Mouse (Mus musculus) intestine, postnatal 0 days (tissue): ENCODE data around the gene Rapgefl1. TPM values are rescaled to one million over a fixed set of nuclear protein-coding genes. Genes with fewer than 3 reads are reported as not detected.

ENCODE experiments used
- ATAC-seq: fragments of 200-750 bp; cut with Nextera tagmentation; 2 replicates; pipeline ENCODE4 v1.8.0; 2017; ENCODE audit warnings: mild to moderate bottlenecking, moderate TSS enrichment, moderate library complexity
- H3K27ac ChIP-seq: fragments of 300-500 bp; sonication (generic); 2 replicates; pipeline ENCODE4 v1.5.1; 2014; ENCODE audit warnings: mild to moderate bottlenecking, low read depth, low read length, moderate library complexity
- H3K27me3 ChIP-seq: fragments of 300-500 bp; sonication (generic); replicated peaks from 2 replicates; pipeline ENCODE4 v1.6.1; 2014; ENCODE audit warnings: low read length, mixed read lengths; ENCODE audit not compliant: control insufficient read depth, insufficient read depth
- H3K36me3 ChIP-seq: fragments of 300-500 bp; sonication (generic); 2 replicates; pipeline ENCODE4 v1.6.1; 2014; ENCODE audit warnings: mild to moderate bottlenecking, moderate library complexity; ENCODE audit not compliant: control insufficient read depth, insufficient read depth
- H3K4me1 ChIP-seq: fragments of 300-500 bp; sonication (generic); replicated peaks from 2 replicates; pipeline ENCODE4 v1.6.1; 2014; ENCODE audit warnings: antibody characterized with exemption, low read length, mixed read lengths; ENCODE audit not compliant: control insufficient read depth, insufficient read depth
- H3K4me2 ChIP-seq: fragments of 300-500 bp; sonication (generic); replicated peaks from 2 replicates; pipeline ENCODE4 v1.6.1; 2014; ENCODE audit warnings: low read depth, mild to moderate bottlenecking, moderate library complexity
- H3K4me3 ChIP-seq: fragments of 300-500 bp; sonication (generic); 2 replicates; pipeline ENCODE4 v1.5.1; 2014; ENCODE audit warnings: low read depth, low read length
- H3K9ac ChIP-seq: fragments of 300-500 bp; sonication (generic); 2 replicates; pipeline ENCODE4 v1.6.1; 2014; ENCODE audit warnings: mild to moderate bottlenecking, low read depth, low read length
- H3K9me3 ChIP-seq: fragments of 300-500 bp; sonication (generic); 2 replicates; pipeline ENCODE4 v1.6.1; 2016; ENCODE audit warnings: mixed run types; ENCODE audit not compliant: control insufficient read depth
- CTCF ChIP-seq: sonication (generic); IDR thresholded peaks from 2 replicates; pipeline ENCODE4 v1.5.1; 2016; ENCODE audit warnings: low read depth, mild to moderate bottlenecking, control low read depth, antibody characterized with exemption, moderate library complexity
- WGBS: fragments of 180-500 bp; shearing (Covaris S2); extraction: QIAGEN DNeasy Blood & Tissue Kit; methylation state at CpG from one replicate; pipeline ENCODE4 v1.1.7; 2014; 5-methylcytosine and 5-hydroxymethylcytosine counted together
- polyA plus RNA-seq: library from polyadenylated mRNA; unstranded; fragments of >200 nt; fragmentation: Nextera tagmentation; extraction: Ambion mirVana; gene quantifications from 2 replicates; pipeline ENCODE4 v1.2.1, GENCODE M21; 2015

Rapgefl1 gene
- polyA plus RNA-seq, 1 experiment from 2014 or later = 0.69 TPM

DNA sequence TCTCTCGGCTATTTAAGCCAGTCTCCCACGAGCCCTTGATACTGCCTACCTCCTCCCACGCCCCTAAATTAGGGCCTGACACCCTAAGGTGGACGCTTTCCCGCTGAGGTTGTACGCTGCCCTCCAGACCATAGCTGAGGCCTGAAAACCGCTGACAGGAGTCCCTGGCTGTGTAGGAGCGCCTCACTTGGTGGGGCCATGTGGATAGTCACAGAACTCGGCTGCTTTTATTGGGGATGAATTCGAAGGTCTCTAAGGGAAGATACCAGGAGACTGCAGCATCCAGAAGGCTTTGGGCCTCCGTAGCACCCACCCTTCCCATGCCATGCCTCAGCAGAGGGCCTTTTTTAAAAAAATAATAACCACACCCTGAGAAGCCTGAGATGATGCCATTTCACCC is 1.3 kb downstream of the Rapgefl1 start:
- H3K36me3 ChIP-seq = peaks cover 7% of the 10 kb centered on the region
- 75% methylated on average over 11 of the region's 11 CpGs for WGBS
- no peak overlapping the region for H3K4me3 ChIP-seq
- no peak for TF ChIP-seq CTCF
- H3K9ac ChIP-seq = no peak overlapping the region
- no peaks in the 10 kb centered on the region for H3K27me3 ChIP-seq
- H3K27ac ChIP-seq = no peak overlapping the region
- no peak overlapping the region; the same call in 1 of the 2 replicates for H3K4me2 ChIP-seq
- no peak for ATAC-seq
- no peaks in the 10 kb centered on the region for H3K9me3 ChIP-seq
- 0 out of 2 replicates have a peak, but pooled peaks cover 3% of the 10 kb centered on the region for H3K4me1 ChIP-seq

DNA sequence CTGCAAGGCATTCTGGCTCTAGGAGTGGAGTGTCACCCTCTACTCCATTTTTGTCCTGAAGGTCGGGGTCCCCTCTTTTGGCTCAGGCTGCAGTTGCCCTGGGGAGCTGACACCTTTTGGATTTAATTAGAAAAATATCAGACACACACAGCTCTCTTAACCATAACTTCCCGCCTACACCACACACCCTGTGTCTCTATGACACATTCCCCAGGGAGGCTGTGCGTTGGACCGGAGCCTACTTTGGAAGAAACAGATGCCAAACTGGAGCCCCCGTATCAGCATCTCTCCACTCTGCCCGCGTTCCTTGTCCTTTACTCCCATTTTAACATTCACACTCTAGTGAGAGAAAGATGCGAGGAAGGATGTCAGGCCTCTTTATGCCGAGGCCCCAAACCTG is 1.9 kb downstream of the Rapgefl1 start:
- ATAC-seq = no peak
- Histone ChIP-seq H3K27me3 (no peaks in the 10 kb centered on the region), H3K4me2 (no peak overlapping the region), H3K27ac (no peak overlapping the region), H3K9me3 (no peaks in the 10 kb centered on the region), H3K4me3 (no peak overlapping the region), H3K36me3 (peaks cover under 1% of the 10 kb centered on the region), H3K9ac (no peak overlapping the region), H3K4me1 (0 out of 2 replicates have a peak, but pooled peaks cover 3% of the 10 kb centered on the region)
- TF ChIP-seq CTCF = no peak
- 87% methylated on average over 9 of the region's 9 CpGs for WGBS

DNA sequence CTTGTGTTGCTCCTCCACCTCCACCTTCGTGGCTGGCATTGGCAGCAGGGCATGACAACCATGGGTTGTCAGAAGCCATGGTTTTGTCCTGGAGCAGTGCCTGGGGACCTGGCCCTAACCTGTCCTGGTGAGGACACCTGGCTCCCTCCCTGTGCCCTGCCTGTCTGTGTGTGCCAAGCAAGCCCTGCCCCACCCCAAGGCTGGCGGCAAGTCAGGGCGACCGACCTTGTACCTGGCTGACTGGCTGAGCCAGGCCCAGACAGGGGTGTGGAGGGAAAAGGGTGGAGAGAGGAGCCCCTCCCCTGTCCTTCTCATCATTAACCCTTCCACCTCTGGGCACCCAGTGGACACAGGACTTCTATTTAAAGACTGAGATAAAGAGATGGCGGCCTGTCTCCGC is 2.8 kb downstream of the Rapgefl1 start:
- no peaks in the 10 kb centered on the region for H3K27me3 ChIP-seq
- no peak for TF ChIP-seq CTCF
- H3K36me3 ChIP-seq = no peaks in the 10 kb centered on the region
- no peaks in the 10 kb centered on the region for H3K9me3 ChIP-seq
- no peak overlapping the region for H3K4me3 ChIP-seq
- WGBS = 21% methylated on average over 6 of the region's 6 CpGs
- no peak overlapping the region for H3K9ac ChIP-seq
- H3K4me2 ChIP-seq = 0 out of 2 replicates have a peak overlapping the region, but pooled peaks have one; percentile 17
- H3K27ac ChIP-seq = no peak overlapping the region
- ATAC-seq = peak; percentile 81
- 0 out of 2 replicates have a peak, but pooled peaks cover 3% of the 10 kb centered on the region for H3K4me1 ChIP-seq

DNA sequence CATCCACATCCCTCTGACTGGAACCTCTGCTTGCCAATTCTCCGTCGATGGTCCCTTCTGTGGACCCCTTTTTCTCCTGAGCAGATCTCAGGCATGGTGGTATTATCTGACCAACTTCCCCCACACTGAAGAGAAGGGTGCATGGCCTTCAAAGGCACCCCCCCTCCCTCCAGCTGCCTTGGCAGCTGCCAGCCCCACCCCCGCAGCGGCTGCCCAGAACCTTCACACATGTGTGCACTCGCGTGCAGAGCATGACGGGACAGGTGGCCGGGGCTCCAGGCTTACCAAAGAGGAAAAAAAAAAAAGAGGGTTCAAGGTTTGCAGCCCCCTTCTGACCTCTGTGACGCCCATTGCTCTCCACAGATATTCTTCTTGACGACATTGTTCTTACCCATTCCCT is 3.3 kb downstream of the Rapgefl1 start:
- Histone ChIP-seq H3K4me1 (0 out of 2 replicates have a peak, but pooled peaks cover 3% of the 10 kb centered on the region), H3K27ac (no peak overlapping the region), H3K9me3 (no peaks in the 10 kb centered on the region), H3K36me3 (no peaks in the 10 kb centered on the region), H3K4me2 (0 out of 2 replicates have a peak overlapping the region, but pooled peaks have one; percentile 17), H3K9ac (no peak overlapping the region), H3K4me3 (no peak overlapping the region), H3K27me3 (no peaks in the 10 kb centered on the region)
- 49% methylated on average over 10 of the region's 10 CpGs for WGBS
- TF ChIP-seq CTCF = no peak
- ATAC-seq = no peak; the same call in 1 of the 2 replicates

DNA sequence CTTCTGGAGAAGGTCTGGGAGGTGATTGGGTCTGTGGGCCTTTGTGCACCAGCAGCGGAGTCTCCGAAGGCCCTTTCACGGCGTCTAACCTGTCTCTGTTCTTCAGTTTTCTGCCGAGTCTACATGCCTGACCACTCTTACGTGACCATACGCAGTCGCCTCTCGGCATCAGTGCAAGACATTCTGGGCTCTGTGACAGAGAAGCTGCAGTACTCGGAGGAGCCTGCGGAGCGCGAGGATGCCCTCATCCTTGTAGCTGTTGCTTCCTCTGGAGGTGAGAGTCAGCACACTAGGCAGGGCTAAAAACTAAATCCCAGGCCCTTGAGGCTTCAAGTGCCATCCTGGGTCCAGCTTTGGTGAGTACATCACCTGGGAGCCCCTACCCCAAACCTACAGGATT is 9.4 kb downstream of the Rapgefl1 start:
- no peak overlapping the region for H3K4me2 ChIP-seq
- 57% methylated on average over 13 of the region's 13 CpGs for WGBS
- no peak overlapping the region for H3K27ac ChIP-seq
- H3K4me1 ChIP-seq = no peaks in the 10 kb centered on the region
- no peak overlapping the region for H3K4me3 ChIP-seq
- TF ChIP-seq CTCF = no peak; the same call in 1 of the 2 replicates
- H3K36me3 ChIP-seq = no peaks in the 10 kb centered on the region
- no peak for ATAC-seq
- H3K9me3 ChIP-seq = no peaks in the 10 kb centered on the region
- no peak overlapping the region for H3K9ac ChIP-seq
- H3K27me3 ChIP-seq = no peaks in the 10 kb centered on the region

DNA sequence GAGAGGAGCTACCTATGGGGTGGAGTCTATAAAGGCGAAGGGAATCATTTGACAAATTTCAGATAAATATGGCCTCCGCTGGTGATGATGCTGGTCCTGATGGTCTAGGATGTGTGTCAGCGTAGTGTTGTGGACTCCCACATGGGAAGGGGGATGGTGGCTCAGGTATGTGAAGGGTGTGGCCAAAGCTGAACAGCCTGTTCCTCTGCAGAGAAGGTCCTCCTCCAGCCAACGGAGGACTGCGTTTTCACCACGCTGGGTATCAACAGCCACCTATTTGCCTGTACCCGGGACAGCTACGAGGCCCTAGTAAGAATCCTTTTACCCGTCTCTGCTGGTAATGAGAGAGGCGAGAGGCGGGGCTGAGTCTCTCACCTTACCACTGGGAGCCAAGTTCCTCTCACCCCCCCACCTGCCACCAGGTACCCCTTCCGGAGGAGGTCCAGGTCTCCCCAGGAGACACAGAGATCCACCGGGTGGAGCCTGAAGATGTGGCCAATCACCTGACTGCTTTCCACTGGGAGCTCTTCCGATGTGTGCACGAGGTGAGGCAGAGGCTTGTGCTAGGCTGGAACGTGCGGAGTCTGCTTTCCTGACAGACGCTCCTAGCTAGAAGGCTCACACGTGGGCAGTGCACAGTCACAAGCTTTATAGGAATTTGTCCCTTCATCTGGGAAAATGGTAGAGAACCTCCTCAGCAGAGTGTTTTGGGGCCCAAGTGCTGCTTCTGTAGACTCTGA is 10.4 kb downstream of the Rapgefl1 start:
- H3K4me2 ChIP-seq = no peak overlapping the region
- no peak overlapping the region for H3K27ac ChIP-seq
- no peaks in the 10 kb centered on the region for H3K27me3 ChIP-seq
- no peak for ATAC-seq
- H3K4me3 ChIP-seq = no peak overlapping the region
- no peaks in the 10 kb centered on the region for H3K36me3 ChIP-seq
- WGBS = 55% methylated on average over 19 of the region's 19 CpGs
- H3K4me1 ChIP-seq = no peaks in the 10 kb centered on the region
- H3K9ac ChIP-seq = no peak overlapping the region
- TF ChIP-seq CTCF = no peak
- no peaks in the 10 kb centered on the region for H3K9me3 ChIP-seq
